Mouse (Mus musculus) hindbrain, embryonic 15.5 days (tissue): ENCODE measurements around the gene Rpl22. TPM values are rescaled to one million over a fixed set of nuclear protein-coding genes. Genes with fewer than 3 reads are reported as not detected.

Experiments used
- ATAC-seq: fragments of 200-750 bp; cut with Nextera tagmentation; 2 replicates; pipeline ENCODE4 v1.8.0; 2017; ENCODE audit warnings: low read depth, moderate number of reproducible peaks, moderate TSS enrichment; ENCODE audit not compliant: low FRiP score
- H3K27ac ChIP-seq: fragments of 300-500 bp; sonication (generic); replicated peaks from 2 replicates; pipeline ENCODE4 v1.5.1; 2015; ENCODE audit warnings: mild to moderate bottlenecking, inconsistent platforms
- H3K27me3 ChIP-seq: fragments of 300-500 bp; sonication (generic); 2 replicates; pipeline ENCODE4 v1.6.1; 2015; ENCODE audit warnings: control low read depth, inconsistent platforms
- H3K36me3 ChIP-seq: fragments of 300-500 bp; sonication (generic); 2 replicates; pipeline ENCODE4 v1.6.1; 2015; ENCODE audit warnings: control low read depth, inconsistent platforms
- H3K4me1 ChIP-seq: fragments of 300-500 bp; sonication (generic); replicated peaks from 2 replicates; pipeline ENCODE4 v1.6.1; 2015; ENCODE audit warnings: control low read depth, inconsistent platforms
- H3K4me2 ChIP-seq: fragments of 300-500 bp; sonication (generic); 2 replicates; pipeline ENCODE4 v1.6.1; 2015; ENCODE audit warnings: moderate library complexity, mild to moderate bottlenecking, inconsistent platforms
- H3K4me3 ChIP-seq: fragments of 300-500 bp; sonication (generic); 2 replicates; pipeline ENCODE4 v1.5.1; 2015; ENCODE audit warnings: mild to moderate bottlenecking, inconsistent platforms
- H3K9ac ChIP-seq: fragments of 300-500 bp; sonication (generic); 2 replicates; pipeline ENCODE4 v1.6.1; 2015; ENCODE audit warnings: inconsistent platforms
- H3K9me3 ChIP-seq: fragments of 300-500 bp; sonication (generic); 2 replicates; pipeline ENCODE4 v1.6.1; 2016; ENCODE audit warnings: control low read depth, inconsistent platforms
- WGBS: fragments of 180-500 bp; shearing (Covaris S2); methylation state at CpG from one replicate; pipeline ENCODE4 v1.1.7; 2015; 5-methylcytosine and 5-hydroxymethylcytosine counted together
- polyA plus RNA-seq: library from polyadenylated mRNA; unstranded; fragments of >200 nt; fragmentation: Nextera tagmentation; extraction: Ambion mirVana; gene quantifications from 2 replicates; pipeline ENCODE4 v1.2.1, GENCODE M21; 2015

The Rpl22 gene
- polyA plus RNA-seq, 1 experiment from 2014 or later = 135 TPM

- peaks cover 24% of the 10 kb centered on the region for H3K36me3 ChIP-seq
- H3K9ac ChIP-seq = no peak overlapping the region
- 3% methylated on average over 23 of the region's 24 CpGs for WGBS
Observed at GRCm38 (mm10) chr4:152360855-152361254, 35.3 kb downstream of the Rpl22 start.

DNA sequence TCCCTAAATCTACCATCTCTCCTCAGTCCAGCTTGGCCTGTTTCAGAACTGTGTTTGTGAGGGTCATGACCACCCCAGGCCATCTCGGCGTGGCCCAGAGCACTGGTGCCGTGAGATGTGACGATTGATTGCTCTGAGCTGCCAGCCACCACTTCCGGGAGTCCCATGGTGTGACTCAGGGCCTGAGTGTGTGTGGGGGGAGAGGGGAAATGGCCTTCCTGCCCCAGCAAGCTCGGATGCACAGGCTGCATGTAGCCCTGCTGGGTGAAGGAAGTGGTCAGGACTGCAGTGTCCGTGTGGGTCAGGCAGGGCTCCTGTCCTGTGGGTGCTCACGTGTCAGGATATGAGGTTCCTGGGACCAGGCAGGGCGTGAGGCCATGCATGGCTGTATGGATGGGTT lies 36.6 kb downstream of the Rpl22 start:
- Histone ChIP-seq H3K4me1 (peaks cover 19% of the 10 kb centered on the region), H3K27ac (no peak overlapping the region), H3K9me3 (no peaks in the 10 kb centered on the region), H3K36me3 (peaks cover 17% of the 10 kb centered on the region), H3K4me2 (no peak overlapping the region), H3K9ac (no peak overlapping the region), H3K27me3 (0 out of 2 replicates have a peak, but pooled peaks cover 8% of the 10 kb centered on the region), H3K4me3 (no peak overlapping the region)
- 62% methylated on average over 9 of the region's 9 CpGs for WGBS
- ATAC-seq = no peak

More at GRCm38 (mm10) chr4:152360855-152361254, 35.3 kb downstream of the Rpl22 start:
- Histone ChIP-seq H3K27ac (no peak overlapping the region), H3K4me3 (no peak overlapping the region), H3K27me3 (0 out of 2 replicates have a peak, but pooled peaks cover 12% of the 10 kb centered on the region), H3K4me1 (peaks cover 18% of the 10 kb centered on the region), H3K4me2 (peak overlapping the region; percentile 12; the same call in 1 of the 2 replicates), H3K9me3 (no peaks in the 10 kb centered on the region)
- ATAC-seq = no peak

DNA sequence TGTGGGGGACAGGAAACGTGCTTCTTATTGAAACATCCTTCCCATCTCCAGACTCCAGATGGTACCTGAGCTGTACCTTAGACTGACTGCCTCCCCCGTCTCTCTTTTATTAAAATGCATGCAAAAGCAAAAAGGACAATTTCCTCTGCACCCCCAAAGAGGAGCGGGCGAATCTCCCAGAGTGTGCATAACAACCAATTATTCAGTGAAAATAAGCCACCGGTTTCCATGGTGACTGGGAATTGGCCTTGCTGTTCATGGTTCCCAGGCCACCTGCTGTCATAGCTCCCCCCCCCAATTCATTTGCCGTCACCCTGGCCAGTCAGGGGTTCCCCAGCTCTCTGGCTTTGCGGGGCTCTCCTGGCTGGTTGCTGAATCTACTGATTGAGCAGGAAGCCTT lies 39.7 kb downstream of the Rpl22 start:
- H3K4me1 ChIP-seq = peaks cover 19% of the 10 kb centered on the region
- WGBS = 30% methylated on average over 7 of the region's 7 CpGs
- no peak for ATAC-seq
- H3K36me3 ChIP-seq = peaks cover 22% of the 10 kb centered on the region
- no peak overlapping the region for H3K4me3 ChIP-seq
- H3K9me3 ChIP-seq = no peaks in the 10 kb centered on the region
- no peak overlapping the region for H3K9ac ChIP-seq
- H3K27me3 ChIP-seq = no peaks in the 10 kb centered on the region
- H3K4me2 ChIP-seq = no peak overlapping the region
- peak overlapping the region; percentile 15; the same call in 1 of the 2 replicates for H3K27ac ChIP-seq

- ATAC-seq = no peak
- Histone ChIP-seq H3K4me1 (no peaks in the 10 kb centered on the region), H3K36me3 (peaks cover 44% of the 10 kb centered on the region), H3K27ac (no peak overlapping the region), H3K4me3 (no peak overlapping the region), H3K9ac (no peak overlapping the region), H3K9me3 (no peaks in the 10 kb centered on the region), H3K4me2 (no peak overlapping the region), H3K27me3 (no peaks in the 10 kb centered on the region)
- 81% methylated on average over 17 of the region's 17 CpGs for WGBS
Observed at GRCm38 (mm10) chr4:152382528-152383252, 57.1 kb downstream of the Rpl22 start.

Other genes starting within 250 kb of the Rpl22 start
- 0.97 and 1.8 TPM in 2 replicates for gene Tnfrsf25, start 209.8 kb upstream of the Rpl22 start, polyA plus RNA-seq
- gene Espn, start 173.4 kb upstream of the Rpl22 start, polyA plus RNA-seq = 0.29 and 0.31 TPM in 2 replicates
- gene Hes2, start 166.9 kb upstream of the Rpl22 start, polyA plus RNA-seq = not detected in 2 replicates
- 427 and 433 TPM in 2 replicates for gene Acot7, start 147.6 kb upstream of the Rpl22 start, polyA plus RNA-seq
- 18.4 and 21.7 TPM in 2 replicates for gene Gpr153, start 51.5 kb upstream of the Rpl22 start, polyA plus RNA-seq
- gene Hes3, start 34.1 kb upstream of the Rpl22 start, polyA plus RNA-seq = 0.47 and 3.0 TPM in 2 replicates
- 18.3 and 22.2 TPM in 2 replicates for gene Icmt, start 28.5 kb upstream of the Rpl22 start, polyA plus RNA-seq
- 8.6 and 8.8 TPM in 2 replicates for gene Rnf207, start 6.7 kb upstream of the Rpl22 start, polyA plus RNA-seq
- 57.4 and 61.8 TPM in 2 replicates for gene Chd5, start 12.9 kb downstream of the Rpl22 start, polyA plus RNA-seq
- gene Nphp4, start 151.0 kb downstream of the Rpl22 start, polyA plus RNA-seq = 6.1 and 6.2 TPM in 2 replicates
- gene Kcnab2, start 152.1 kb downstream of the Rpl22 start, polyA plus RNA-seq = 30.8 and 34.5 TPM in 2 replicates